Mouse (Mus musculus): ENCODE data around the gene Dlg2. TPM values are rescaled to one million over a fixed set of nuclear protein-coding genes. Genes with fewer than 3 reads are reported as not detected.

Gene Dlg2
- polyA plus RNA-seq, 1 experiment from 2014 or later, result 1.1 TPM

DNA sequence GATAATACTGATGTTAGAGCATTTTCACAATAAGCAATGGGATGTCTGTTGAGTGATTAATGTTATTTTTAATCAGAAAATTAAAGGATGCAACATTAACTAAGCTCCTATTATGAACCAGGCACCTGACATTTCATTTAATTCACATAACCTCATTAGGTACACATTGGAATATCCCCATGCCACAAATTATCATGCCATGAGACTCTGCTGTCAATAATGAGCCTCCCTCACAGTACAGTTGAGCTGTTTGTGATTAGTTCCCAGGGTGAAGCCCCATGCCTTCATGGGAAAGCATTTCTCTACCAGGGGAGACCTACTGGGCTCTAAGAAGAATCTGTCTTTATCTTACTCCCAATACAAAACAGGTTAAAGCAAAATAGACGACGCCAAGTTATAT lies 697.1 kb downstream of the Dlg2 start:
- no peak for ATAC-seq (ENCODE audit: low read depth)
- H3K4me3 ChIP-seq (ENCODE audit: low read length), result no peak overlapping the region
- H3K9ac ChIP-seq (ENCODE audit: low read length), result no peak overlapping the region
- no peak overlapping the region for H3K4me2 ChIP-seq (ENCODE audit: low read depth, low read length)
- no peak overlapping the region for H3K27ac ChIP-seq (ENCODE audit: low read length)
- WGBS, result 82% methylated on average over 2 of the region's 2 CpGs
- no peaks in the 10 kb centered on the region for H3K4me1 ChIP-seq (replicated peaks; ENCODE audit: control insufficient read depth, insufficient read depth, low read length)
- no peaks in the 10 kb centered on the region for H3K36me3 ChIP-seq (ENCODE audit: control insufficient read depth, insufficient read depth, low read length)
- H3K9me3 ChIP-seq (ENCODE audit: control insufficient read depth, low read length), result no peaks in the 10 kb centered on the region
- no peaks in the 10 kb centered on the region for H3K27me3 ChIP-seq (ENCODE audit: control insufficient read depth, insufficient read depth, low read depth, low read length)

DNA sequence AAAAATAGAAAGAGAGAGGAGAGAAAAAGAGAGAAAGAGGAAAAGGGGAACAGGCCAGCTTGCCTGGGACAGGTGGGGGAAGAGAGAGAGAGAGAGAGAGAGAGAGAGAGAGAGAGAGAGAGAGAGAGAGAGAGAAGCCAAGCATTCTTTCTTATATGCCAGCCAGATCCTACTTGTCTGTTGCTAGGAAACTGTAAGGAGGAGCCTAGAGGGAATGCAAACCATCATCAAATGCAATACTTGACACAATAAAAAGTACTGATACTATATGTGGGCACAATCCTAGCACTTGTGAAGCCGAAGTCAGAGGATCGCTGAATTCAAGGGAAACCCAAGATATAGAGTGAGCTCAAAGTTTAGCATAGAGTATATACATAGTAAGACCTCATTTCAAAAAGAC lies 711.7 kb downstream of the Dlg2 start:
- no peak for ATAC-seq (ENCODE audit: low read depth)
- H3K36me3 ChIP-seq (ENCODE audit: control insufficient read depth, insufficient read depth, low read length), result no peaks in the 10 kb centered on the region
- H3K4me3 ChIP-seq (ENCODE audit: low read length), result no peak overlapping the region
- no peak overlapping the region for H3K4me2 ChIP-seq (ENCODE audit: low read depth, low read length)
- WGBS, result 87% methylated on average over 2 of the region's 2 CpGs
- no peak overlapping the region for H3K27ac ChIP-seq (ENCODE audit: low read length)
- H3K9me3 ChIP-seq (ENCODE audit: control insufficient read depth, low read length), result no peaks in the 10 kb centered on the region
- H3K9ac ChIP-seq (ENCODE audit: low read length), result no peak overlapping the region
- H3K27me3 ChIP-seq (ENCODE audit: control insufficient read depth, insufficient read depth, low read depth, low read length), result no peaks in the 10 kb centered on the region
- no peaks in the 10 kb centered on the region for H3K4me1 ChIP-seq (replicated peaks; ENCODE audit: control insufficient read depth, insufficient read depth, low read length)

DNA sequence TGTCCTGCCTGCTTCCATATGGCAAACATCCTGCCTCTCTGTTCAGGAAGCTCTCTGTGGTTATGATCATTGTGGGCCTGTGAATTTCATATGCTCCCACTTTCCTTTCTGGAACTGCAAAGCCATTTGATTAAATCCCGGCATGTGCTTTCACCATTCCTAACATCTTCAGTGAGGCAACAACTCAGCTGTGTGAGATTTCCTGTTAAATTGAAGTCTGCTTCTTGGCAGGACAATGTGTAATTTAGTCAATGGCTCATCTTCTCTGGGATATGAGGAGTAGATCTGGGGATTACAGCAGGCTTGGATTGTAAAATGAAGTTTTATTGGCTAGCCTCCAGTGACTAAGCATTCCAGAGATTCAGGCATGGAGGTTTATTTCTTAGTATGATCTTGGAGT lies 722.9 kb downstream of the Dlg2 start:
- H3K4me3 ChIP-seq (ENCODE audit: low read length), result no peak overlapping the region
- H3K36me3 ChIP-seq (ENCODE audit: control insufficient read depth, insufficient read depth, low read length), result no peaks in the 10 kb centered on the region
- no peak overlapping the region for H3K9ac ChIP-seq (ENCODE audit: low read length)
- 84% methylated on average over 1 of the region's 1 CpGs for WGBS
- no peak for ATAC-seq (ENCODE audit: low read depth)
- H3K4me1 ChIP-seq (replicated peaks; ENCODE audit: control insufficient read depth, insufficient read depth, low read length), result no peaks in the 10 kb centered on the region
- H3K27me3 ChIP-seq (ENCODE audit: control insufficient read depth, insufficient read depth, low read depth, low read length), result no peaks in the 10 kb centered on the region
- H3K9me3 ChIP-seq (ENCODE audit: control insufficient read depth, low read length), result no peaks in the 10 kb centered on the region
- H3K27ac ChIP-seq (ENCODE audit: low read length), result no peak overlapping the region
- no peak overlapping the region for H3K4me2 ChIP-seq (ENCODE audit: low read depth, low read length)

DNA sequence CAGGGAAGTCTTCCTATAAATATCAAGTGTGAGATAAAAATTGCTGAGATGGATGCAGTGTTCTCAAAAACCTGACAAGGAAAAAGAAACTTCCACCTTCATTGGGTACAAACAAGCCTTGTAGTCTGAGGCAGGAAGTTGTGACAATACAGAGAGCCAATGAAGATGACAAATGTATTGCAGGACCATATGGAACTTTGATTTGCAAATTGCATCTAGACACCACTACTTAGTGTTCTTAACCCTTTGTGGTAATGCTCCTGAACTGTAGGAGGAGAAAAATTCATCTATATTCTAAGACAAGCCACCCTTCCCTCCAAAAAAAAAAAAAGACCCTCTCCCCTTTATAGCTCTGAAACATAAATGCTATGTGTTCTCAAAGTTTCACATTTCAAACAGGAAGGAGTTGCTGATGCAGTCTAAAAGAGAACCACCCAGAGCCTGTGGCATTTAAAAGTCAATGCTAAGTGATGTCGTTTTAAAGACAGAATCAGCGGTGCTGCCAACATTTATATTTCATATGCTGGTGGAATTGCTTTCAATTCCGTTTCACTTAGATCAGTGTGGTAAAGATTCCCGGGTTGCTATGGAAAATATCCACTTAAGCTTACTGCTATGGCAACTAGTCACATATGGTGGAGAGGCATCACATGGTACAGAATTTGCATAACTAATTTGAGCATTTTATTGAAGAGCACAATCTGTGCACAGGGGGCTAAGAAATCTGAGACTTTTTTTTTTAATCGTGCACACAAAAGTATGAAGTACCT lies 731.8 kb downstream of the Dlg2 start:
- H3K9me3 ChIP-seq (ENCODE audit: control insufficient read depth, low read length), result no peaks in the 10 kb centered on the region
- H3K27ac ChIP-seq (ENCODE audit: low read length), result no peak overlapping the region
- H3K9ac ChIP-seq (ENCODE audit: low read length), result no peak overlapping the region
- no peaks in the 10 kb centered on the region for H3K4me1 ChIP-seq (replicated peaks; ENCODE audit: control insufficient read depth, insufficient read depth, low read length)
- H3K4me3 ChIP-seq (ENCODE audit: low read length), result no peak overlapping the region
- WGBS, result 60% methylated on average over 5 of the region's 5 CpGs
- H3K36me3 ChIP-seq (ENCODE audit: control insufficient read depth, insufficient read depth, low read length), result no peaks in the 10 kb centered on the region
- ATAC-seq (ENCODE audit: low read depth), result no peak
- H3K4me2 ChIP-seq (ENCODE audit: low read depth, low read length), result no peak overlapping the region
- no peaks in the 10 kb centered on the region for H3K27me3 ChIP-seq (ENCODE audit: control insufficient read depth, insufficient read depth, low read depth, low read length)

GRCm38 (mm10) chr7:91208973-91209372 lies 732.5 kb downstream of the Dlg2 start:
- Histone ChIP-seq H3K9me3 (ENCODE audit: control insufficient read depth, low read length) (no peaks in the 10 kb centered on the region), H3K4me2 (ENCODE audit: low read depth, low read length) (no peak overlapping the region), H3K4me1 (replicated peaks; ENCODE audit: control insufficient read depth, insufficient read depth, low read length) (no peaks in the 10 kb centered on the region), H3K27me3 (ENCODE audit: control insufficient read depth, insufficient read depth, low read depth, low read length) (no peaks in the 10 kb centered on the region), H3K36me3 (ENCODE audit: control insufficient read depth, insufficient read depth, low read length) (no peaks in the 10 kb centered on the region), H3K27ac (ENCODE audit: low read length) (no peak overlapping the region), H3K4me3 (ENCODE audit: low read length) (no peak overlapping the region), H3K9ac (ENCODE audit: low read length) (no peak overlapping the region)
- ATAC-seq (ENCODE audit: low read depth), result no peak
- WGBS, result 60% methylated on average over 6 of the region's 6 CpGs

GRCm38 (mm10) chr7:91212236-91212635 lies 735.8 kb downstream of the Dlg2 start:
- H3K4me1 ChIP-seq (replicated peaks; ENCODE audit: control insufficient read depth, insufficient read depth, low read length), result no peaks in the 10 kb centered on the region
- no peak for ATAC-seq (ENCODE audit: low read depth)
- no peaks in the 10 kb centered on the region for H3K9me3 ChIP-seq (ENCODE audit: control insufficient read depth, low read length)
- H3K27me3 ChIP-seq (ENCODE audit: control insufficient read depth, insufficient read depth, low read depth, low read length), result no peaks in the 10 kb centered on the region
- H3K4me2 ChIP-seq (ENCODE audit: low read depth, low read length), result no peak overlapping the region
- WGBS, result 85% methylated on average over 1 of the region's 1 CpGs
- no peak overlapping the region for H3K27ac ChIP-seq (ENCODE audit: low read length)
- H3K9ac ChIP-seq (ENCODE audit: low read length), result no peak overlapping the region
- no peaks in the 10 kb centered on the region for H3K36me3 ChIP-seq (ENCODE audit: control insufficient read depth, insufficient read depth, low read length)
- H3K4me3 ChIP-seq (ENCODE audit: low read length), result no peak overlapping the region

GRCm38 (mm10) chr7:91214921-91215320 lies 738.4 kb downstream of the Dlg2 start:
- ATAC-seq (ENCODE audit: low read depth), result no peak
- Histone ChIP-seq H3K27me3 (ENCODE audit: control insufficient read depth, insufficient read depth, low read depth, low read length) (no peaks in the 10 kb centered on the region), H3K9me3 (ENCODE audit: control insufficient read depth, low read length) (no peaks in the 10 kb centered on the region), H3K27ac (ENCODE audit: low read length) (no peak overlapping the region), H3K9ac (ENCODE audit: low read length) (no peak overlapping the region), H3K36me3 (ENCODE audit: control insufficient read depth, insufficient read depth, low read length) (no peaks in the 10 kb centered on the region), H3K4me1 (replicated peaks; ENCODE audit: control insufficient read depth, insufficient read depth, low read length) (no peaks in the 10 kb centered on the region), H3K4me2 (ENCODE audit: low read depth, low read length) (no peak overlapping the region), H3K4me3 (ENCODE audit: low read length) (no peak overlapping the region)
- WGBS, result 79% methylated on average over 1 of the region's 1 CpGs

GRCm38 (mm10) chr7:91218321-91218987 lies 742.0 kb downstream of the Dlg2 start:
- Histone ChIP-seq H3K36me3 (ENCODE audit: control insufficient read depth, insufficient read depth, low read length) (no peaks in the 10 kb centered on the region), H3K27ac (ENCODE audit: low read length) (no peak overlapping the region), H3K4me3 (ENCODE audit: low read length) (no peak overlapping the region), H3K4me1 (replicated peaks; ENCODE audit: control insufficient read depth, insufficient read depth, low read length) (no peaks in the 10 kb centered on the region), H3K4me2 (ENCODE audit: low read depth, low read length) (no peak overlapping the region), H3K27me3 (ENCODE audit: control insufficient read depth, insufficient read depth, low read depth, low read length) (no peaks in the 10 kb centered on the region), H3K9ac (ENCODE audit: low read length) (no peak overlapping the region), H3K9me3 (ENCODE audit: control insufficient read depth, low read length) (no peaks in the 10 kb centered on the region)
- 50% methylated on average over 7 of the region's 7 CpGs for WGBS
- ATAC-seq (ENCODE audit: low read depth), result no peak

DNA sequence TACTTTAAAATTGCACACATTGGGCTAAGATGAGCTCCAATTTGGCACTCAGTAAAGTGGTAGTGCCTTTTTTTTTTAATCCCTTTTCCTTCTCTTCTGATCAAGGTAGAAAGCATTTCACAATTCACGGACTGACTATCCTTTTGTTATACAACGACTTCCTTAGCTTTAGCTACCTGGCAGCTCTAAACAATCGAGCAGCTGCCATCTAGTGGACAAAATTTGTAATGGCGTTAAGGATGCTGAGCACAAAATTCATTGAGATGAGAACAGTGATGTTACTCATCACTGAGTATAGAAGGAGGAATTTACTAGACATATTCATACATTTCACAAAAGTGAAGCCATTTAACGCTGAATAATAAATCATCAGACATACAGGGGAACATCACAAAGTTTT lies 750.0 kb downstream of the Dlg2 start:
- Histone ChIP-seq H3K9me3 (ENCODE audit: control insufficient read depth, low read length) (no peaks in the 10 kb centered on the region), H3K36me3 (ENCODE audit: control insufficient read depth, insufficient read depth, low read length) (no peaks in the 10 kb centered on the region), H3K4me3 (ENCODE audit: low read length) (no peak overlapping the region), H3K4me1 (replicated peaks; ENCODE audit: control insufficient read depth, insufficient read depth, low read length) (no peaks in the 10 kb centered on the region), H3K27ac (ENCODE audit: low read length) (no peak overlapping the region), H3K27me3 (ENCODE audit: control insufficient read depth, insufficient read depth, low read depth, low read length) (no peaks in the 10 kb centered on the region), H3K4me2 (ENCODE audit: low read depth, low read length) (no peak overlapping the region), H3K9ac (ENCODE audit: low read length) (no peak overlapping the region)
- WGBS, result 0% methylated on average over 5 of the region's 5 CpGs
- ATAC-seq (ENCODE audit: low read depth), result no peak
